Mouse (Mus musculus) G1E (cell line): Measurements from ENCODE around the gene Oit3.
"Not testable (repeated sequence)": the region's sequence is repeated elsewhere in the genome, so short reads cannot be mapped to it uniquely, and the experiment has no call there.

Source experiments
- CTCF ChIP-seq: IDR thresholded peaks from 2 replicates; pipeline ENCODE4 v1.5.1; 2012; ENCODE audit warnings: low read depth, low read length, inconsistent platforms, mixed read lengths
- GATA1 ChIP-seq: IDR thresholded peaks from 2 replicates; pipeline ENCODE4 v1.6.1; 2012; ENCODE audit warnings: borderline replicate concordance, low read length, inconsistent platforms, mixed read lengths
- GATA2 ChIP-seq: IDR thresholded peaks from 2 replicates; pipeline ENCODE4 v1.6.1; 2012; ENCODE audit warnings: low read depth, low read length, inconsistent platforms, borderline replicate concordance

DNA sequence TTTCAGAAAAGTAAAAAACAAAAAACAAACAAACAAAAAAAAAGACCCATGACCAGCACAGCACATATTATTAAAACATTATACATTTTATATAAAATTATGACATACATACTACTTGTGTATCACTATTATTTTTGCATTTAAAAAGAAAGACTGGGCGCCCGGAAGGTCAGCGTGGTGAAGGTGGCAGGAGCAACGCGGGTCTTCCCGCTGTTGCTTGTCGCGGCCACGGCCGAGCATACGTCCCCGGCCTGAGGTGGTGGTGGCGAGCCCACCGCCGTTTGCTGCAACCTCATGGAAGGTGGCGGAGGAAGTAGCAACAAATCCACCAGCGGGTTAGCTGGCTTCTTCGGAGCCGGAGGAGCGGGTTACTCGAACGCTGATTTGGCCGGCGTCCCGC is 46.1 kb downstream of the Oit3 start, which contains the start of gene Gm10273:
- TF ChIP-seq CTCF, GATA1, GATA2: not testable (repeated sequence)
